Mouse (Mus musculus) lung, embryonic 15.5 days (tissue): ENCODE measurements around the gene Bahcc1. TPM values are rescaled to one million over a fixed set of nuclear protein-coding genes. Genes with fewer than 3 reads are reported as not detected.

Experiments
- ATAC-seq: fragments of 200-750 bp; cut with Nextera tagmentation; 2 replicates; pipeline ENCODE4 v1.8.0; 2017; ENCODE audit warnings: moderate number of reproducible peaks, borderline replicate concordance; ENCODE audit not compliant: low FRiP score, low TSS enrichment; ENCODE audit errors: extremely low read depth
- H3K27ac ChIP-seq: fragments of 300-500 bp; sonication (generic); 2 replicates; pipeline ENCODE4 v1.5.1; 2015; ENCODE audit warnings: moderate library complexity, mild to moderate bottlenecking, inconsistent platforms
- H3K27me3 ChIP-seq: fragments of 300-500 bp; sonication (generic); 2 replicates; pipeline ENCODE4 v1.6.1; 2015; ENCODE audit warnings: inconsistent platforms
- H3K36me3 ChIP-seq: fragments of 300-500 bp; sonication (generic); 2 replicates; pipeline ENCODE4 v1.6.1; 2015; ENCODE audit warnings: inconsistent platforms
- H3K4me1 ChIP-seq: fragments of 300-500 bp; sonication (generic); 2 replicates; pipeline ENCODE4 v1.6.1; 2015; ENCODE audit warnings: inconsistent platforms
- H3K4me2 ChIP-seq: fragments of 300-500 bp; sonication (generic); 2 replicates; pipeline ENCODE4 v1.6.1; 2015; ENCODE audit warnings: inconsistent platforms, mild to moderate bottlenecking, moderate library complexity
- H3K4me3 ChIP-seq: fragments of 300-500 bp; sonication (generic); 2 replicates; pipeline ENCODE4 v1.5.1; 2015; ENCODE audit warnings: mild to moderate bottlenecking, inconsistent platforms
- H3K9ac ChIP-seq: fragments of 300-500 bp; sonication (generic); 2 replicates; pipeline ENCODE4 v1.6.1; 2015; ENCODE audit warnings: inconsistent platforms
- H3K9me3 ChIP-seq: fragments of 300-500 bp; sonication (generic); 2 replicates; pipeline ENCODE4 v1.6.1; 2016; ENCODE audit warnings: inconsistent platforms
- WGBS: fragments of 180-500 bp; shearing (Covaris S2); methylation state at CpG from one replicate; pipeline ENCODE4 v1.1.7; 2015; 5-methylcytosine and 5-hydroxymethylcytosine counted together
- microRNA-seq: library from miRNA; unstranded; fragments of <30 nt; microRNA quantifications from one replicate; pipeline ENCODE4, GENCODE M21; 2016
- polyA plus RNA-seq: library from polyadenylated mRNA; unstranded; fragments of >200 nt; fragmentation: Nextera tagmentation; extraction: Ambion mirVana; gene quantifications from 2 replicates; pipeline ENCODE4 v1.2.1, GENCODE M21; 2015

Gene Bahcc1
- polyA plus RNA-seq, 1 experiment from 2014 or later = 9.2 TPM

DNA sequence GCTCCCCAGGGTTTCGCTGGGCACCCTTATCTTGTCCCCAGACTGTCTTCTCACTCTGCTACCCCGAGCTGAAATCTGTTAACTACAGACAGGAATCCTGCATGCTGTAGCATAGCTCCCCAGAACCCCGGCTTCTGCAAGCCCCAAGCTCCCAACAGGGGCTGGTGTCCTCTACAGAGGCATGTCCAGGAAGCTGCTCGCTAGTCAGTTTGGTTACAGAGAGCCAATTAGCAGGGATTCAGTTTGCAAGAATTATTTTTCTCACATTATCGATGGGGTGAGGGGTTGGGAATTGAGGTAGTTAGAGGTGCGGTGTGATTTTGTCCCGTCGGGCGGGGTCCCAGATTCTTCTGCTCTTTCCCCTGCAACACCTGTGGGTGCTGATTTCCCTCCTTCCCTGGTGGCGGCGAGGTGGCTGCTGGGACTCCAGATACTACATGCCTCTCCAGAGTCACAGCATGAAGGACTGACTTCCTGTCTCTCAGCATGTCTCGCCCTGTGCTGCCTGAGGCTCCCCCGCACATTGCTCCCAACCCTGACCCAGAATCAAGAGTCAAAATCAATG is 84.0 kb downstream of the Bahcc1 start:
- 14% methylated on average over 13 of the region's 13 CpGs for WGBS
- ATAC-seq = no peak
- Histone ChIP-seq H3K9ac (peak overlapping the region; percentile 79), H3K27me3 (no peaks in the 10 kb centered on the region), H3K4me2 (peak overlapping the region; percentile 91), H3K4me1 (peaks cover 36% of the 10 kb centered on the region), H3K36me3 (no peaks in the 10 kb centered on the region), H3K9me3 (no peaks in the 10 kb centered on the region), H3K27ac (peak overlapping the region; percentile 99), H3K4me3 (peak overlapping the region; percentile 53)

DNA sequence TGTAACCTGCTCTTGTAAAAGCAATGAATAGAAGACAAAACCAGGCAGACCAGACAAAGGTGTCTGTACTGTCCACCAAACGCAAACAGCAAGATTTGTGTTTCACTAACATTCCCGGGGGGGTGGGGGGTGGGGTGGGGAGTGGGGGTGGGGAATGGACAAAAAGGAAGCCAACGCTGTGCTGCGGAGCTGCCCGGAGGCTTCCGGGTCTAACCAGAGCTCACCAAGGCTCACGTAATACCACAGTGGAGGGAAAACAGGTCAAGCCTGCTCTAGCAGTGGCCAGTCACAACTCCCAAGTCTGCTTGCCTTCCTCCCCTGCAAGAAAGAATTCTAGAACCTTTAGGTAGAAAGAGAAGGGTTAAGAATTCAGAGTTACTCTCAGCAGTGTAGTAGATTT is 84.7 kb downstream of the Bahcc1 start:
- Histone ChIP-seq H3K4me2 (peak overlapping the region; percentile 91; the same call in 1 of the 2 replicates), H3K4me1 (peaks cover 30% of the 10 kb centered on the region), H3K9me3 (no peaks in the 10 kb centered on the region), H3K36me3 (no peaks in the 10 kb centered on the region), H3K27ac (peak overlapping the region; percentile 99), H3K9ac (peak overlapping the region; percentile 79; the same call in 1 of the 2 replicates), H3K27me3 (no peaks in the 10 kb centered on the region), H3K4me3 (no peak overlapping the region)
- whole genome bisulfite sequencing = 56% methylated on average over 7 of the region's 7 CpGs
- ATAC-seq = no peak

DNA sequence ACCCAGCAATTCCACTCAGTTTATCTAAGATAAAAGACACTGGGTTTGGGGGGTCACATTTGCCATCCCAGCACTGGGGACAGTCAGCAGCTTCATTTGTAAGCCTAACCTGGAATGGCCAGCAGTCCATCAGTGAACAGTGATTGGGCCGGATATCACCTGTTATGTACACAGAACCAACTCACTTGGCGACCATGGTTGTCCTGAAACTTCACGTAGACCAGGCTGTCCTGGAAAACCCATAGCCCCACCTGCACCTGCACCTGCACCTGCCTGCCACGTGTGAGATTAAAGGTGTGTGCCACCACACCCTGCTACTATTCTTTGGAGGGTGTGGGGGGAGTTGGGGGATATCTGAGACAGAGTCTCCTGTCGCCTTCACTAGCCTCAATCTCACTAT is 86.6 kb downstream of the Bahcc1 start:
- no peak overlapping the region for H3K27ac ChIP-seq
- no peaks in the 10 kb centered on the region for H3K27me3 ChIP-seq
- WGBS = 89% methylated on average over 5 of the region's 5 CpGs
- H3K4me3 ChIP-seq = no peak overlapping the region
- no peaks in the 10 kb centered on the region for H3K9me3 ChIP-seq
- no peak overlapping the region for H3K9ac ChIP-seq
- H3K4me1 ChIP-seq = peaks cover 23% of the 10 kb centered on the region
- H3K4me2 ChIP-seq = no peak overlapping the region
- no peaks in the 10 kb centered on the region for H3K36me3 ChIP-seq
- ATAC-seq = no peak

DNA sequence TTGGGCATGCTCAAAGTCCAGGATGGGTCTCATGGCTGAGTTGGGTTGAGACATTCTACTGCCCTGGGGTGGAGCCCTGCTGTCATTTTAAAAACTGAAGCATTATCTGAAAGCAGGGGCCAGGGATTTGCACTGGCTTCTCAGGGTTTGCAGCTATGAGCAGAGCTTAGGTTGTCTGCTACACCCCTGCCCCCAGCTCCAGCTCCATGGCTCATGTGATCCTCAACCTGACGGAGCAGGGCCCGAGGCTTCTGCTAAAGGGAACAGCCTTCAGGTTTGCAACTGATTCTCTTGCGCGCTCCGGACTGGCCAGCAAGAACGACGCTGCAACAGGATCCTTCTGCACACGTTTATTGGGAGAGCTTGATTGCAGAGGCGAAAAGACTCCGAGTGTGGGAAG is 87.4 kb downstream of the Bahcc1 start:
- no peak for ATAC-seq
- no peak overlapping the region for H3K4me3 ChIP-seq
- 93% methylated on average over 10 of the region's 10 CpGs for WGBS

DNA sequence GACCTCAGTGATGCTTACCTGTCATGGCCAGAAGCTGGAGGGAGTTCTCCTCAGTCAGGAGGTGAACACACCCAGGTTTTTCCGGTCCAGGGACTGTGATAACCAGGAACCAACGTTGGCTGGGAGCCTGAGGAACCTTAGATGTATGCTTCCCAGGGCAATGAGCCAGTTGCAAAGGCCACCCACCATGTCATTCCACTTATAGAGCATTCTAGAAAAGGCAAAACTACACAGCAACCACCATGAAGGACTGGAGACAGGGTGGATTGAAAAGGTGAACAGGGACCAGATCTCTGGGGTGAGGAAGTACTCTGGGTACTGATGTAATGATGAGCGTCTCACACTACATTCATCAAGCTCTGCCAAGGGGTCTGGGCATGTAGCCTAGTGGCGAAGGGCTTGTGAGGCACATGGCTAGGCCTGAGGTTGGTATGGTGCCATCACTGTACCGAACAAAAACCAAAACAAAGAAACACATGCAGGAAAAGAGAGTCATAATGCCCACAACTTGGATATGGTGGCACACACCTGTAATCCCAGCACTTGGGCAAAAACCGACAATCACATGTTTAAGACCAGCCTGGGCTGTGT is 102.8 kb downstream of the Bahcc1 start:
- 75% methylated on average over 6 of the region's 6 CpGs for WGBS
- H3K36me3 ChIP-seq = no peaks in the 10 kb centered on the region

More for the DNA sequence above, 87.4 kb downstream of the Bahcc1 start:
- no peak overlapping the region for H3K9ac ChIP-seq
- no peak overlapping the region for H3K4me2 ChIP-seq
- no peak overlapping the region for H3K27ac ChIP-seq
- H3K36me3 ChIP-seq = no peaks in the 10 kb centered on the region
- peaks cover 15% of the 10 kb centered on the region for H3K4me1 ChIP-seq
- H3K27me3 ChIP-seq = no peaks in the 10 kb centered on the region
- H3K9me3 ChIP-seq = no peaks in the 10 kb centered on the region

DNA sequence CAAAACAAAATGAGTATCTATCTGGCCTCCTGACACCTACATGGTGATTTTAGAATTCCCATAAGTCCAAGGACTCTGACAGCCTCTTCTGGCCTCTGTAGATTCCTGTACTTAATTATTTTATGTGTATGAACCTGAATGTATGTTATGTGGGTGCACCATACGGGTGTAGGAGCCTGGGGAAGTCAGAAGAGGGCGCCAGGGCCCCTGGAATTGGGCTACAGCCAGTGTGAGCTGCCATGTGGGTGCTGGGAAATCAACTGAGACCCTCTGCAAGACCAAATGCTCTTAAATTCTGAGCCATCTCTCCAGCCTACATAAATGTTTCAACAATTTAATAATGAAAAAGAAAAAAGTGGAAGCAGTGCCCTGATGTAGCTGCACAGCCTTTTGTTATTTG is 104.7 kb downstream of the Bahcc1 start:
- H3K27me3 ChIP-seq = no peaks in the 10 kb centered on the region
- no peaks in the 10 kb centered on the region for H3K9me3 ChIP-seq
- no peak overlapping the region for H3K27ac ChIP-seq
- H3K9ac ChIP-seq = no peak overlapping the region
- 37% methylated on average over 2 of the region's 2 CpGs for WGBS
- no peaks in the 10 kb centered on the region for H3K4me1 ChIP-seq
- no peak overlapping the region for H3K4me3 ChIP-seq
- no peak overlapping the region for H3K4me2 ChIP-seq
- no peak for ATAC-seq
- H3K36me3 ChIP-seq = no peaks in the 10 kb centered on the region

More for the DNA sequence above, 102.8 kb downstream of the Bahcc1 start:
- Histone ChIP-seq H3K4me2 (no peak overlapping the region), H3K27me3 (no peaks in the 10 kb centered on the region), H3K9me3 (no peaks in the 10 kb centered on the region), H3K4me3 (no peak overlapping the region), H3K9ac (no peak overlapping the region), H3K4me1 (no peaks in the 10 kb centered on the region), H3K27ac (no peak overlapping the region)
- no peak for ATAC-seq

DNA sequence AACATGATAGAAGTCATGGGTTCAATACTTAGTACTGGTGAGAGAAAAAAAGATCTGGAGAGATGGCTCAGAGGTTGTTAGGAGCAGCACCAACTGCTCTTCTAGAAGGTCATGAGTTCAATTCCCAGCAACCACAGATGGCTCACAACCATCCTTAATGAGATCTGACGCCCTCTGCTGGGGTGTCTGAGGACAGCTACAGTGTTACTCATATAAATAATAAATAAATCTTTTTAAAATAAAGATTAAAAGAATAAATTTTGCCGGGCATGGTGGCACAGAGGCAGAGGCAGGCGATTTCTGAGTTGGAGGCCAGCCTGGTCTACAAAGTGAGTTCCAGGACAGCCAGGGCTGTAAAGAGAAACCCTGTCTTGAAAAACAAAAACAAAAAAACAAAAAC is 106.0 kb downstream of the Bahcc1 start:
- H3K4me2 ChIP-seq = no peak overlapping the region
- H3K9ac ChIP-seq = no peak overlapping the region
- H3K4me3 ChIP-seq = no peak overlapping the region
- no peak overlapping the region for H3K27ac ChIP-seq
- no peaks in the 10 kb centered on the region for H3K4me1 ChIP-seq
- 69% methylated on average over 3 of the region's 3 CpGs for WGBS
- H3K27me3 ChIP-seq = no peaks in the 10 kb centered on the region
- H3K36me3 ChIP-seq = no peaks in the 10 kb centered on the region
- ATAC-seq = no peak
- no peaks in the 10 kb centered on the region for H3K9me3 ChIP-seq

DNA sequence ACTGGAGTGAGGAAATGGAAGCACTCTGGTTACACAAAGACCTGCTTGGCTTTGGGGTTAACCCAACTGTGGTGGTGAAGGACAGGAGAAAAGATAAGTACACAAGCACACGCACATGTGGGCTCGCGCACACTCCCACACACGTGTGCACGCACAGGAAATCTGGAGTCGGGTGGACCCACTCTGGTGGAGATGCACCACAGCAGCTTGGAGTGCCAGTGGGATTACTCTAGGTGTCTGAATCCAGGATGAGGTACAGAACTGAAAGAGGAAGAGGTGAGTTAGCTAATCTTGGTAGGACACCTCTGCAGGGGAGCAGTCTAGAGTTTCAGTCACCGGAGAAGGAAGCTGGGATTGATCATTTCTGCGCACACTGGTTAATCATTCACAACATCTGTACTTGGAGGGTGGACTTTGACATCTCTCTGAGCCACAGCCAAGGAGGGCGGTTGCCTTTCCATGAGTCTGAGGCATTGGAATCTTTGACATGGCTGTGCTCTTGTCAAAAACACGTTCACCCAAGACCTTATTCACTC is 107.3 kb downstream of the Bahcc1 start:
- no peaks in the 10 kb centered on the region for H3K9me3 ChIP-seq
- H3K4me1 ChIP-seq = peaks cover 2% of the 10 kb centered on the region
- no peak for ATAC-seq
- H3K27ac ChIP-seq = no peak overlapping the region
- no peak overlapping the region for H3K4me3 ChIP-seq
- no peaks in the 10 kb centered on the region for H3K27me3 ChIP-seq
- no peak overlapping the region for H3K9ac ChIP-seq
- whole genome bisulfite sequencing = 71% methylated on average over 10 of the region's 10 CpGs
- no peak overlapping the region for H3K4me2 ChIP-seq
- peaks cover 7% of the 10 kb centered on the region for H3K36me3 ChIP-seq

DNA sequence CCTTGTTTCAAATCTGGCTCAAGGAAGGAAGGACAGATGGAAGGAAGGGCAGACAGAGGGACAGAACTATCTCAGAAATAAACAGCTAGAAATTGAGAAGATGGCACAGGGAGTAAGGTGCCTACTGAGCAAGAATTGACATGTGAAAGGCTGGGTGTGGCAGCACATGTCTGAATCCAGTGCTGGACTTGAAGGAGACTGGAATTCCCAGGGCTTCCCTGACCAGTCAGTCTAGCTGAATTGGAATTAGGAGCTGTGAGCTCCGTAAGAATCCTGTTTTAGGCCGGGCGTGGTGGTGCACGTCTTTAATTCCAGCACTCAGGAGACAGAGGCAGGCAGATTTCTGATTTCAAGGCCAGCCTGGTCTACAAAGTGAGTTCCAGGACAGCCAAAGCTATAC is 108.9 kb downstream of the Bahcc1 start:
- Histone ChIP-seq H3K36me3 (peaks cover 15% of the 10 kb centered on the region), H3K4me1 (peaks cover 6% of the 10 kb centered on the region), H3K4me2 (no peak overlapping the region), H3K9me3 (no peaks in the 10 kb centered on the region), H3K27me3 (no peaks in the 10 kb centered on the region), H3K27ac (no peak overlapping the region), H3K4me3 (no peak overlapping the region), H3K9ac (no peak overlapping the region)
- WGBS = 95% methylated on average over 4 of the region's 4 CpGs
- ATAC-seq = no peak

Small RNA genes within 50 kb of the gene (microRNA-seq; reads per million reads assigned to microRNA genes)
- gene Gm47297 = not detected

Other genes with a start within 250 kb of the Bahcc1 start
- 2.1 and 3.3 TPM in 2 replicates for gene Aatk, start 185.8 kb upstream of the Bahcc1 start, polyA plus RNA-seq
- gene Cep131, start 146.1 kb upstream of the Bahcc1 start, polyA plus RNA-seq = 22.0 and 28.8 TPM in 2 replicates
- gene Tepsin, start 134.2 kb upstream of the Bahcc1 start, polyA plus RNA-seq = 12.2 and 14.2 TPM in 2 replicates
- gene Ndufaf8, start 134.0 kb upstream of the Bahcc1 start, polyA plus RNA-seq = 68.0 and 75.9 TPM in 2 replicates
- 91.2 and 92.1 TPM in 2 replicates for gene Slc38a10, start 81.6 kb upstream of the Bahcc1 start, polyA plus RNA-seq
- gene Actg1, start 115.6 kb downstream of the Bahcc1 start, polyA plus RNA-seq = 2,618 and 2,638 TPM in 2 replicates
- gene Fscn2, start 128.6 kb downstream of the Bahcc1 start, polyA plus RNA-seq = 0.38 and 0.56 TPM in 2 replicates
- 36.9 and 37.4 TPM in 2 replicates for gene Faap100, start 145.8 kb downstream of the Bahcc1 start, polyA plus RNA-seq
- gene Nploc4, start 204.8 kb downstream of the Bahcc1 start, polyA plus RNA-seq = 32.5 and 34.5 TPM in 2 replicates
- not detected in 2 replicates for gene Tspan10, start 209.7 kb downstream of the Bahcc1 start, polyA plus RNA-seq
- gene Pde6g, start 220.6 kb downstream of the Bahcc1 start, polyA plus RNA-seq = 0.25 and 0.31 TPM in 2 replicates
- gene Oxld1, start 225.1 kb downstream of the Bahcc1 start, polyA plus RNA-seq = 12.7 and 13.0 TPM in 2 replicates
- gene Ccdc137, start 225.2 kb downstream of the Bahcc1 start, polyA plus RNA-seq = 31.2 and 35.5 TPM in 2 replicates
- 43.8 and 44.6 TPM in 2 replicates for gene Arl16, start 234.7 kb downstream of the Bahcc1 start, polyA plus RNA-seq